Mouse (Mus musculus) MEL-GATA-1-ER (cell line): ENCODE data around the gene Gbx2.

Experiments used
- DNase-seq: peaks from one replicate; pipeline ENCODE4 v3.0.0-alpha.2; 2012; ENCODE audit warnings: low read depth; ENCODE audit errors: extremely low read depth

Gene Gbx2

DNA sequence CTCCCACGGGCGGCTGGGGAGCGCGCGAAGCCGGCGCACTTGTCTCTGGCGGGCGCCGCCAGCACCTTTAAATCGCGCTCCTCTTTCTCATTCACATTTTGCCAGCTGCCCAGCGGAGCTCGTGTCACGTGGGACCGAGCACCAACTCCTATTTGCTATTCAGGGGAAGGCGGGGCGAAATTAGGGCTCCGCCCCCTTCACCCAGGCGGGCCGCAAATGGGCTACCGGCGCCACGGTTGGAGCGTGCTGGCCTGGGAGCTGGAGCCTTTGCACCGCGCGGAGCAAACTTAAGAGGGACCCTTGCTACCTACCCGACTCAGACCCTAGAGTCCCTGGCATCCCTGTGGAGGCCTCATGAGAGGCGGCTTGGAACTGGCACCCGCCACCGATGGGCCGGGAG lies at the start of gene Gbx2:
TSS of gene Gbx2 (minus strand) at position 60 of the 400 bp plus-strand sequence.
- DNase-seq = no peak

DNA sequence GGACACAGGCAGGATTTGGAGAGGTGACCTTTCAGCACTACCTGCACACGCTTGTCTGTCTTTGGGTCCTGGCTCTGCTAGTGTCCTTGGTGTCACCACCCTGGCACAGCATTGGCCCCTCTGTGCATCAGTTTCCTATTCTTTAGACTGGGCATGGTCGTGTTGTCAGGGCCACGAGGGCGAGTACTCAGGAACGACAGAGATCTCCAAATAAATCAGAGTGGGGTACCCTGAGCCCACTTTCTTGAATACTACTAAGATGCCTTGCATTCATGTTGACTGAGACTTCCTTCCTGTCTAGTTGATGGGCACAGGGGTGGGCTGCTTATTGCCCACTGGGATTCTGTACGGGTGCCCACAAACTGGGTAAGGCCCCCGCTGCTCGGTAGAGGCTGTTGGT lies 46.3 kb upstream of the Gbx2 start:
- DNase-seq = no peak

GRCm38 (mm10) chr1:89976411-89976810 lies 45.4 kb upstream of the Gbx2 start:
- DNase-seq = no peak

- DNase-seq = no peak
Observed at GRCm38 (mm10) chr1:89974541-89974940, 43.6 kb upstream of the Gbx2 start.

DNA sequence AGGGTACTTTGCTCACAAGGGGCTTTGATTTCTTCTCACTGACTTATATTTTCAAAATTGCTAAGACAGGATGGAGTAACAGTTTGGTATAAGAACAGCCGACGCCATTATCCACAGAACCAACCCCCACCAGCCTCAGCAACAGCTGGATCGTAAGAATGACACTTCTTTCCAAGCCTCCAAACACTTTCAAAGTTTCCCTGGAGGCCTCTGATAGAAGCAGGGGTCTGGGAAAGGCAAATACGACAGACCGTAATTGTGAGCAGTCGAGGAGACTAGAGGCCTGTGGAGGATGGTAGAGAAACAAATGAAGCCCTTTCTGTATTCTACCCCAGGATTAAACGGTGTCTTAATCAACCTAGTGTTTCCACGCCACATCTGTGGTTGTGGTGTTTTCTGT lies 40.9 kb upstream of the Gbx2 start:
- DNase-seq = no peak

DNA sequence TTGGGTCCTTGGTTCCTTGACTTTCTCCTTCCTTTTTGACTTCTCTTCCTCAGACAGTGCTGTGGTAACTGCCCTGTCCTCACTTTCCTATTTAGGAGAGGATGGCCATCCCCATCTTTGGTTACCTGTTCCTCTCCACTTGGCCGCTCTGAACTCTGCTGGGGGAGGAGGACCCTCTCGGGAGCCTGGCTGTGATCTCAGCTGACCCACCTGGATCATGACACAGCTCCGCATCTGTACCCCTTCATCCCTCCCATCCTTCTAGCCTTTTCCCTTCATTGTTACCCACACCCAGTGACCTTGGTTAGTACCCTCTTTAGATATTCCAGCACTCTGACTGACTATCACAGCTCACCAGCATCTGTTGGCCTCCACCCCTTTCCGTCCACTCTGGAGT lies 38.7 kb upstream of the Gbx2 start:
- DNase-seq = no peak

DNA sequence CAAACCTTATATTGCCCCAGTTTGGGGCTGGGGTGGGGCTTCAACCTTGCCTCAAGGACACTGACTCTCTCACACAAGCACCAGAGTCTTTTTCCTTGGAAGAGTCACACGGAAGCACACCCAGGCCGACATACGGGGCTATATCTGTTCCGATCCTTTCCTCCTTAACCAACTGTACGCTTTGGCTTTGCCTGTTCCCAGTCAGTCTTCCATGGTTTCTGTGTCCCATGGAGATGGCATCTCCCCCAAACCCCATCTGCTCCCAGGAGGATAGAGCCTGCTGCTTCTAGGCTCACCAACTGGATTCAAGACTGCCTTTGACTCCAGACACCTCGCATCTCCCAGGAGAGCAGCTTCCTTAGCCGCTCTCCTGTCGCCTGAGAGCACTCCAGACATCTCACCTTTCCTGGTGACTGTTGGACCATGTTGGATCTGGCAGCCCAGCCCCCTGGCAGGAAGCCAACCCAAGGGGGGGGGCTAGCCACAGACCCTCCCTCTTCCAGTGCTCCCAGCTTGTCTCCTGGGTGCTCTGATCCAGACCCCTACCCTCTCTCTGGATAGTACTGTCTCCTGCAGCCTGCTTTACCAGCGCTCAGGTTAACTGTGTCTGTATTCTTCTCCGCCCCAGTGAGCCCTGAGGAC lies 38.2 kb upstream of the Gbx2 start:
- no peak for DNase-seq

DNA sequence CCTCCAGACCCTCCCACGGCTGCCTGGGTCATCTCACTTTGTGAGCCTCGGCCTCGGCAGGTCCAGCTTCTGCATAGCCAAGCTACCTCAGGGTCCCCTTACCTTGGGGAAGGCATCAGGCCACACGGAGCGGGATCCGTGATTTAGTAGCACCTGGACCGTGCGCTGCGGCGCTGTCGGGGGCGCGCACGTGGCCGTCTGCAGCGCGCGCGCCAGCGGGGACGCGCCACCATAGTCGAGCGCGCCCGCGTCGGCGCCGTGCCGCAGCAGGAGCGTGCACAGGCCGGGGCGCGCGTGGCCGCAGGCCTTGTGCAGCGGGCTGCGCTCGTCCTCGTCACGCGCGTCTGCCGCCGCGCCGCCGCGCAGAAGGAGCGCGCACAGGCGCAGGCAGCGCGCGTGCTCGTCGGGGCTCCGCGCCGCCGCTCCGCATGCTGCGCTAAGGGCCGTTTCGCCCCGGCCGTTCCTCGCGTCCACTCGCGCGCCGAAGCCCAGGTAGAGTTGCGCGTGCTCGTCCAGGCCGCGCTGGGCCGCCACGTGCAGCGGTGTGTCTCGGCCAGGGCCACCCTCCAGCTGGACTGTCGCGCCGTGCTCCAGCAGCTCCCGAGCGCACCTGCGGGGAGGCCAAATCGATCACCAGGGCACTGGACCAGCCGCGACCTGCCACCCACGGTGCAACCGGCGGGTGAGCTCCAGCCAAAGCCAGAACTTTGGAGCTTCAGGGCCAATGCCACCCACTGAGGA lies 37.3 kb upstream of the Gbx2 start:
- DNase-seq = no peak

GRCm38 (mm10) chr1:89967585-89967984 lies 36.6 kb upstream of the Gbx2 start:
- DNase-seq = no peak

GRCm38 (mm10) chr1:89964426-89964825 lies 33.4 kb upstream of the Gbx2 start:
- no peak for DNase-seq

- no peak for DNase-seq
Observed at GRCm38 (mm10) chr1:89963296-89963695, 32.3 kb upstream of the Gbx2 start.

DNA sequence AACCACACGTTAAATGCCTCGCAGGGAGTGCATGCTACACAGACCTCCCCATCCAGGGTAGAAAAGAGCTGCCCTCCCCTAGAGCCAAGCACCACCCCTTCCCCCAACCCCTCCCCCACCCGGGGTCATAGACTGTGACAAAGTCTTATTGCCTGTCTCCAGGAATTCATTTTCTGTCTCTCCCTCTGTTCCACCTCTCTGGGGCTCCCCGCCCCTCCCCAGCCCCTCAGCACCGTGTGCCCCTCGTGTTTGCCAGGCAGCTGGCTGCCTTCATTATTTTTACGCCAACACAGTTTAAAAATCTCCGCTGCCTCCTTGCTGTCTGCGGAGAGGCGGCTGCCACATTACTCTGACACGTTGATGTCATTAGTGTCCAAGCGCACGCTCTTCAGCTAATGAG lies 31.1 kb upstream of the Gbx2 start:
- no peak for DNase-seq

DNA sequence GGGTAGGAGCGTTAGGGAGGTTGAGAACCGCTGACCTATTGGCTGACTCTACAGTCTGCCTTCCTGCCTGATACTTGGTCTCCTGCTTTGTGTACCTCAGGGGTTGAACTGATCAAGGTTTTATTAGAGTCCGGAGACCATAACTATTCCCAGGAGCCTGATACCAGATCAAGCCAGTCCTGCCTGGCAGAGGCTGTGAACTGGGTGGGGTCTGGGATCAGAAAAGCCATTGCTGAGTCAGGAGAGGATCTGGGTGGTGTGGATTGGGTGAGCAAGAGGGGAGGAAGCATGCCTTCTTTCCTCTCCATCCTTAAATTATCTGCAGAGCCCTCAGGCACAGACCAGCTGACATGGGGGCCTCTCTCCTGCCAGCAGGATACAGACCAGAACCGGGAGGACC lies 28.4 kb upstream of the Gbx2 start:
- DNase-seq = no peak

- DNase-seq = no peak
Observed at GRCm38 (mm10) chr1:89943202-89943601, 12.2 kb upstream of the Gbx2 start.

DNA sequence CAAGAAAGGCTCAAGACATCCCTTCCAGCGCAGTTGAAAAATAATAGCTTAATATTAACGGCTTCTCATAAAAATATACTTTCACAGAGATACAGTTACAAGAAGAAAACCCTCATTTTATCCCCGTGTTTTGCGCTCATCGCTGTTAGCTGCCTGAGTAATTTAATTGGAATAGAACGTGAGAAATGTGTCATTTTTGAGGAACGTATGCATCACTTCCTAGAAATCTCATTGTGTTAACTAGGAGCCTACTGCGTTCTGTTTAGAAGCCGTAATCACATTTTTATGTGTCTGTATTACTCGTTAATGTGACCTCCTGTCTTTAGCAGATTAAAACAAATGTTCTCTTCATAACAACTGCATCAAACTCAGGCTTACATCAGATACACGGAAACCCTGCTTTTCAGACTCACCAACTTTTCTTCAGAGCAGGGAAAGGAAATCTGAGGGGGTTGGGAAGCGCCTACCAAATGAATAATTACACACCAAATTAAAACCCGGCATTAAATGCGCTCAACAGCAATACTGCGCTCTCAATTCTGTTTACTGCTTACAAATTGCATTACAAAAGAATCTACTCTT lies 11.5 kb upstream of the Gbx2 start:
- no peak for DNase-seq

DNA sequence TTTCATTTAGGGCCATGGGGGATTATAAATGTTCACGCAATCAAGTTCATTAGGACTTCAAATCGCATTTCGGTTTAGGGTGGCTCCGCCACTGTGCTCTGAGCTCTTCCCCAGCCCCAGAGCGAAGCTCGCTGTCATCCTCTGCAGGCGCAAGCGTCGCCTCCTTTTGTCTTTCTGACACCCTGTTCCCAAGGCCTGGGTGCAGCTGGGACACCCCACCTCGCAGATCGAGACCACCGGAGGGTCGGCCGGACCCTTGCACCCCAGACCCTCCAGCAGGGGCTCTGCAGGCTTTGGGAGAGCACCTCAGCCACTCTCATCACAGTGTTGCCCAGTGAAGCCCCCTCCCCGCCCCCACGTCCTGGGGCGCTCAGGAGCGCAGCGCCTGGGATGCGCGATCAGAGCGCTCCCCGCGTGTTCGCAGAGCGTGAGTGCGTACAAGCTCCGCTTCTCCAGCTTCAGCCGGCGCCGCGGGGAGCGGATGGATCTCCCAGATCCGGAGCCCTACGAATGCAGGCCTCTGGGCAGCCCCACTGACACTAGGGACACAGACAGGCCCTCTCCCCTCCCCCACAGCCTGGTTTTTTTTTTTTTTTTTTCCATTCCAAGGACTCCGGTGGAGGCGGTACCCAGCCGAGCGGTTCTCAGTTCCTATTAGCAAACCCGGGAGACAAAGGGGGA lies 10.9 kb upstream of the Gbx2 start:
- DNase-seq = no peak

GRCm38 (mm10) chr1:89940961-89941524 lies 10.1 kb upstream of the Gbx2 start:
- no peak for DNase-seq

DNA sequence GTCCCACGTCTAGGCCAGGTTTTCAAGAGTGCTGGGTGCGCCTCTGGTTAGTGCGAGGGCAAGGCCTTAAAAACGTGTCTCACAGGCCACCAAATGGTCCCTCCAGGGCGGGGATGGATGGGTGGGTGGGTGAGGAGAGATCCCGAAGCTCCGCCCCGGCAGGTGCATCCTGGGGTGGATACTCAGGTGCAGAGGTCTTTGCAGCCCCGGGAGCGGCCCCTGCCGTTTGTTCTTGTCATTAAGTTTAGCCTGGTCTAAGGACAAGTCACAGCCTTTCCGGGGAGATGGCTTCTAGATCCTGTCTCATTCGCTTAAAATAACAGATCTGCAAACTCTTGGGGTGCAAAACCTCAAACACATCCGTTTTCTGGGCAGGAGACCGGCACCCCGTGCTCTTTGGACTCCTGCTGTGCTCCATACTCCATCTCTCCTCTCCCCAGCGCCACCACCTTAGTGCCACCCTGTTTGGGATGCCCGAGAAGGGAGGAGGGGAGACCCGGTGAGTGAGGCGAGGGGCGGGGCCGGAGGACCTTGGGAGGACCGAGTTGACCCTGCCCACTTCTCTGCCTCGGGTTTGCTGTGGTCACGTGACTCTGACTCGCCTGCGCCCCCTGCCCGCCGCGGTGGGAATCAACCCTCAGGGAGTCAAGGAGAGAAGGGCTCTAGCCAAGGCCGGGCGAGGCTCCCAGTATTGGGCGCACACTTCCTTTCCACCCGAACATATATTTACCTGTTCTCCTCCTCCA lies 9.2 kb upstream of the Gbx2 start:
- no peak for DNase-seq

DNA sequence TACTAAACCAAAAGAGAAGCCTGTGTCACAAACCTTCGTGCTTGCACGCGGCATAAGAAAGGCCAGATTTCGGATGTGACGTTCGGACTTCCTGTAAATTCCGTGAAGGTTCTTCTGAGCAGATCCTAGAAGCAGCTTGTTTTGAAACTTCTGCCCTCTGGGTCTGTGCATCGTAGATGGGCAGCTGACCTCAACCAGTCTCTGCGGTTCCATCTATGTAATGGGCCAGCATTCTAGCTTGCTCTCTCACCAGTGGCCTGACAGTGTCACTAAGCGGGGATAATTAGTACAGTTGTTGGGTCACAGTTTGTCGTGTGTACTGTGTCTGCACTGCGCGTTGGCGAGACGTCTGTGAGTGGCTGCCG lies 8.6 kb upstream of the Gbx2 start:
- DNase-seq = no peak

DNA sequence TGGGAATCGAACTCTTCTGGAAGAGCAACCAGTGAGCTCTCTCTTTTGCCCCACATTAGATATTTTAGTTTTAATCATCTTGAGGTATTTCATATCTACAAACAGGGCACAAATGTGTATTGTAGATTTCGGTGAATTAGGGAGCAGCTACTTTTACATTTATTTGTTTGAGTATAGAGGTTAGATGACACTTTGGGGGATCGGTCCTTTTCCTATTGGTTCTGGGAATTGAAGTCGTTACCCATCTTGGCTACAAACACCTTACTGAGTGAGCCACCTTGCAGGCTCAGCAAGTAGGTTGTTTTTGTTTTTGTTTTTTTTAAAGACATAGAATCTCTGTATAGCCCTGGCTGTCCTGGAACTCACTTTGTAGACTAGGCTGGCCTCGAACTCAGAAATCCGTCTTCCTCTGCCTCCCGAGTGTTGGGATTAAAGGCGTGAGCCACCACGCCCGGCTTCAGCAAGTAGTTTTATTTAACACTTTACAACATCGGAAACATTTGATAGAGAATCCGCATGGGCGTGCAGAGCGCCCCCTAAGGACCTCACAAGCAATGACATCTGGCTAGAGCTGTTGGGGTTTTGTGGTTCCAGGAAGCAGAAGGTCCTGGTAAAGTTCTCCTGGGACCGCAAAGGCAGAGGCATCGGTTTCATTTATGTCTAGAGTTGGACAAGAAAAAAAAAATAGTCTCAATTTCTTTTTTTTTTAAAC lies 8.1 kb upstream of the Gbx2 start:
- DNase-seq = no peak
